Mouse (Mus musculus) olfactory bulb, adult 2 months (tissue): Measurements from ENCODE around the gene Eif1ad.
"Not testable (repeated sequence)": the region's sequence is repeated elsewhere in the genome, so short reads cannot be mapped to it uniquely, and the experiment has no call there.

Experiments
- CTCF ChIP-seq: fragments of 200-500 bp; IDR thresholded peaks from 2 replicates; pipeline ENCODE4 v1.5.1; 2012; ENCODE audit warnings: low read depth, mild to moderate bottlenecking, low read length, moderate library complexity; ENCODE audit not compliant: insufficient read depth
- POLR2A ChIP-seq: fragments of 200-500 bp; IDR thresholded peaks from 2 replicates; pipeline ENCODE4 v1.6.1; 2012; ENCODE audit warnings: mild to moderate bottlenecking, low read depth, low read length, moderate library complexity; ENCODE audit not compliant: insufficient read depth

DNA sequence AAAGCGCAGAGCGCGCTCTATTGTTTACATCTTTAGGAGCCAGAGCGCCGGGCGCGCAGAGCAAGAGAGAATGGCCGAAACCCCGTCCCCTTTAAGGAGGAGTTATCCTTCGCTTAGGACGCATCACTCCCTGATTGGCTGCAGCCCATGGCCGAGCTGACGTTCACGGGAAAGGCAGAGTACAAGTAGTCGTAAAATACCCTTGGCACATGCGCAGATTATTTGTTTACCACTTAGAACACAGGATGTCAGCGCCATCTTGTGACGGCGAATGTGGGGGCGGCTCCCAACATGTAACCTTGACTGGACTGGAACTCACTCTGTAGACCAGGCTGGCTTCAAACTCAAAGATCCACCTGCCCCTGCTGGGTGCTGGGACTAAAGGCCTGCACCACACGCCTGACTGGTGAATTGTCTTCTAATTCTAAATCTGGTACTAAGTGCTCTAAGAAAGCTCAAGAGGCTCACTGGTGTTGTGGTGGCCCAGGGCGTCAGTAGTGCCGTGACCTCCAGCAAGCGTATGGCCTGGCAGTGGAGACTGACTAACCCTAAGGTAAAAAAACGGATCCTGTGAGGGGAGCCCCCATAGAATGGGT is 40.1 kb downstream of the Eif1ad start:
- not testable (repeated sequence) for TF ChIP-seq POLR2A, CTCF
